Mouse (Mus musculus): Measurements from ENCODE around the gene Stpg3. TPM values are rescaled to one million over a fixed set of nuclear protein-coding genes. Genes with fewer than 3 reads are reported as not detected.
A peak's percentile ranks its signal among the peaks of the same experiment; 100 is the strongest.

The Stpg3 gene
- polyA plus RNA-seq, 2 experiments = not detected

DNA sequence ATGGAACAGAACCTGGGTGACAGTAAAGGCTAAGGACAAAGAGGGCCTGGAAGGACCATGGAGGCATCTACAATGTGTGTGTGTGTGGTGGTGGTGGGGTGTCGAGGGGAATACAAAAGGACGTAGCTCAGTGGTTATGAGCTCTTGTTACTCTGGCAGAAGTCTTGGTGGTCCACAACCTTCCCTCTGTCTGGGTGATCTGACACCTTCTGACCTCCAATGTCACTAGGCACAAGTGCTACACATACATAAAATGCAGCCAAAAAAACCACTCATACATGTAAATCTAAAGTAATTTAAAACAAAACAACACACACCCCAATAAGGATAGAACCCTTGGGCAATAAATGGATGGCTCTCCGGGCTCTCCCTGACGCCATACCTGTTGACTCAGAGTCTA is 13.0 kb upstream of the Stpg3 start:
- Histone ChIP-seq H3K27me3 (ENCODE audit: control insufficient read depth, insufficient read depth, low read length) (no peaks in the 10 kb centered on the region), H3K9me3 (ENCODE audit: control insufficient read depth, low read length) (no peaks in the 10 kb centered on the region), H3K9ac (replicated peaks) (no peak overlapping the region), H3K27ac (no peak overlapping the region), H3K36me3 (replicated peaks; ENCODE audit: control insufficient read depth, insufficient read depth, low read depth) (peaks cover 14% of the 10 kb centered on the region), H3K4me3 (ENCODE audit: insufficient read depth in 1 of 2, low read depth in 2 of 2, low read length in 2 of 2) (no peak overlapping the region), H3K4me1 (replicated peaks; ENCODE audit: control insufficient read depth in 2 of 2, insufficient read depth in 2 of 2, low read length in 1 of 2) (peaks cover 5 to 13% of the 10 kb centered on the region in 2 experiments), H3K4me2 (ENCODE audit: low read depth) (no peak overlapping the region)
- TF ChIP-seq CTCF (IDR thresholded peaks at IDR 0.05; ENCODE audit: low read depth) = no peak
- TF ChIP-seq EP300 (IDR thresholded peaks at IDR 0.05; ENCODE audit: low read depth) = no peak
- ATAC-seq (ENCODE audit: insufficient read depth) (no peak), DNase-seq (ENCODE audit: low read depth in 3 of 3, low spot score in 3 of 3) (no peak)
- WGBS (ENCODE audit: insufficient replicate concordance) = 84% methylated on average over 4 of the region's 4 CpGs

DNA sequence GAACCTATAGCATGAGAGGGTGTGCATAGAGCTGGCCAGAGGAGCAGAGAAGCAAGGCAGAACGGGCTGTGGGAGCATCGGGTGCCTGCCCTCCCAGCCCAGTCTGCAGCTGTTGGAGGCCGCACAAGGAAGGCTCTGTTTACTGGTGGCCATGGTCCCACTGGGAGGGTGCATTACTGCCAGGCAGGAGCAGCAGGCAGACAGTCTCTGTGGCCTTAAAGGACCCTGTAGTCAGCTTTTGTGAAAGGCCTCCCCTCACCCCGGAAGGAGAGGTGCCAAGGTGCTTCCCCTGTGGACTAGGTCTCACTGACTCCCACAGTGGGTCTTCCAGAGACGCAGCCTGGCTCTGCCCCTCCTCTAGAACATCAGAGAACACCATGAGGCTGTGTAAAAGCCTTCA is 12.4 kb upstream of the Stpg3 start:
- no peak for TF ChIP-seq CTCF (IDR thresholded peaks at IDR 0.05; ENCODE audit: low read depth)
- no peak for TF ChIP-seq EP300 (IDR thresholded peaks at IDR 0.05; ENCODE audit: low read depth)
- Histone ChIP-seq H3K27ac (no peak overlapping the region), H3K36me3 (replicated peaks; ENCODE audit: control insufficient read depth, insufficient read depth, low read depth) (peaks cover 19% of the 10 kb centered on the region), H3K4me2 (ENCODE audit: low read depth) (no peak overlapping the region), H3K4me3 (ENCODE audit: insufficient read depth in 1 of 2, low read depth in 2 of 2, low read length in 2 of 2) (no peak overlapping the region), H3K9ac (replicated peaks) (no peak overlapping the region), H3K4me1 (replicated peaks; ENCODE audit: control insufficient read depth in 2 of 2, insufficient read depth in 2 of 2, low read length in 1 of 2) (peaks cover 5 to 13% of the 10 kb centered on the region in 2 experiments), H3K27me3 (ENCODE audit: control insufficient read depth, insufficient read depth, low read length) (no peaks in the 10 kb centered on the region), H3K9me3 (ENCODE audit: control insufficient read depth, low read length) (no peaks in the 10 kb centered on the region)
- 79% methylated on average over 5 of the region's 5 CpGs for WGBS (ENCODE audit: insufficient replicate concordance)
- no peak for ATAC-seq (ENCODE audit: insufficient read depth)
- no peak for DNase-seq (ENCODE audit: low read depth in 3 of 3, low spot score in 3 of 3)

DNA sequence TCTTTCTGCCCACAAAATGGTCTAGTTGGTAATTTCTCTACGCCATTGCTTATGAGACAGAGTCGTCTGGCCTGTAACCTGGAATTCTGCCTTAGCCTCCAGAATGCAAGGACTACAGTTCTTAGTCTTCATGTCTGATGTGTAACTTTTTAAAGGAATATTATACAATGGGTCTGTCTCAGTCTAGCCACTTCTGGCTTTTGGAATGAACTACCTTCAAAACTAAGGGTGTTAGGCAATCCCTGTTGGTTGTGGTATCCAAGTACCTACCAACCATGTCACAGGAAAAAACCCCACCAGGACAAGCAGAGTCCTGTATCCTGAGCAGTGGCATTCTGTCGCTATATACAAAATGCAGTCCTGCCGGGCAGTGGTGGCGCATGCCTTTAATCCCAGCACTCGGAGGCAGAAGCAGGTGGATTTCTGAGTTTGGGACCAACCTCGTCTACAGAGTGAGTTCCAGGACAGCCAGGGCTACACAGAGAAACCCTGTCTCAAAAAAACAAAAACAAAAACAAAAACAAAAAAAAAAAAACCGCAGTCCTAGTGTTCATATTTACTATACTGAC is 11.5 kb upstream of the Stpg3 start:
- Histone ChIP-seq H3K27ac (peak overlapping the region; percentile 91), H3K9me3 (ENCODE audit: control insufficient read depth, low read length) (no peaks in the 10 kb centered on the region), H3K4me1 (replicated peaks; ENCODE audit: control insufficient read depth in 2 of 2, insufficient read depth in 2 of 2, low read length in 1 of 2) (peaks cover 5 to 13% of the 10 kb centered on the region in 2 experiments), H3K4me3 (ENCODE audit: insufficient read depth in 1 of 2, low read depth in 2 of 2, low read length in 2 of 2) (peak overlapping the region; percentile 69 to 86), H3K36me3 (replicated peaks; ENCODE audit: control insufficient read depth, insufficient read depth, low read depth) (peaks cover 24% of the 10 kb centered on the region), H3K4me2 (ENCODE audit: low read depth) (peak overlapping the region; percentile 77), H3K9ac (replicated peaks) (peak overlapping the region; percentile 84), H3K27me3 (ENCODE audit: control insufficient read depth, insufficient read depth, low read length) (no peaks in the 10 kb centered on the region)
- ATAC-seq (ENCODE audit: insufficient read depth) = no peak
- no peak for TF ChIP-seq CTCF (IDR thresholded peaks at IDR 0.05; ENCODE audit: low read depth)
- no peak for TF ChIP-seq EP300 (IDR thresholded peaks at IDR 0.05; ENCODE audit: low read depth)
- no peak for DNase-seq (ENCODE audit: low read depth in 3 of 3, low spot score in 3 of 3)
- WGBS (ENCODE audit: insufficient replicate concordance) = 84% methylated on average over 8 of the region's 8 CpGs

- peaks cover 5 to 13% of the 10 kb centered on the region in 2 experiments for H3K4me1 ChIP-seq (replicated peaks; ENCODE audit: control insufficient read depth in 2 of 2, insufficient read depth in 2 of 2, low read length in 1 of 2)
- peak overlapping the region; percentile 86 to 96 for H3K4me3 ChIP-seq (ENCODE audit: insufficient read depth in 1 of 2, low read depth in 2 of 2, low read length in 2 of 2)
- peak overlapping the region; percentile 91 for H3K27ac ChIP-seq
- DNase-seq (ENCODE audit: low read depth in 3 of 3, low spot score in 3 of 3) (peak; percentile 99 to 100 (median 99)), ATAC-seq (ENCODE audit: insufficient read depth) (peak; percentile 87)
- H3K36me3 ChIP-seq (replicated peaks; ENCODE audit: control insufficient read depth, insufficient read depth, low read depth) = peaks cover 24% of the 10 kb centered on the region
- TF ChIP-seq EP300 (IDR thresholded peaks at IDR 0.05; ENCODE audit: low read depth) (no peak; the same call in 1 of the 2 replicates), CTCF (IDR thresholded peaks at IDR 0.05; ENCODE audit: low read depth) (no peak; the same call in 1 of the 2 replicates)
- H3K9me3 ChIP-seq (ENCODE audit: control insufficient read depth, low read length) = no peaks in the 10 kb centered on the region
- H3K9ac ChIP-seq (replicated peaks) = peak overlapping the region; percentile 84
- H3K27me3 ChIP-seq (ENCODE audit: control insufficient read depth, insufficient read depth, low read length) = no peaks in the 10 kb centered on the region
- WGBS (ENCODE audit: insufficient replicate concordance) = 2% methylated on average over 41 of the region's 41 CpGs
- H3K4me2 ChIP-seq (ENCODE audit: low read depth) = peak overlapping the region; percentile 77
Observed at GRCm38 (mm10) chr2:25224766-25225752, 10.6 kb upstream of the Stpg3 start.

DNA sequence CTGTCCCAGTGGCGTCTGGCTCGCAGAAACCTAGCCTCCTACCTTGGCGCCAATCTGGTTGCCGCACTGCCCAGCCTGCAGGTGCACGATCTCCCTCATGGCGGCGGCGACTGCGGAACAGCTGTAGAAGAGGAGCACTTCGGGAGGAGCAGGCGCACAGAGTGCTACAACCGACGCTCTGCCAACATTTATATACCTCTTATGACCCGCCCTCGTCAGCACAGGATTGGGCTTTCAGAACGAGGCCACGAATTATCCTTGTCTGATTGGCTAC is 10.0 kb upstream of the Stpg3 start, which contains the start of gene Tubb4b:
Tubb4b (minus strand) TSS at position 211 of the 274 bp plus-strand sequence.
- Histone ChIP-seq H3K4me1 (replicated peaks; ENCODE audit: control insufficient read depth in 2 of 2, insufficient read depth in 2 of 2, low read length in 1 of 2) (peaks cover 5 to 13% of the 10 kb centered on the region in 2 experiments), H3K9me3 (ENCODE audit: control insufficient read depth, low read length) (no peaks in the 10 kb centered on the region), H3K36me3 (replicated peaks; ENCODE audit: control insufficient read depth, insufficient read depth, low read depth) (peaks cover 24% of the 10 kb centered on the region), H3K27me3 (ENCODE audit: control insufficient read depth, insufficient read depth, low read length) (no peaks in the 10 kb centered on the region), H3K4me2 (ENCODE audit: low read depth) (peak within 1 kb of the TSS; percentile 81), H3K27ac (peak within 1 kb of the TSS; percentile 100), H3K4me3 (ENCODE audit: insufficient read depth in 1 of 2, low read depth in 2 of 2, low read length in 2 of 2) (peak within 1 kb of the TSS; percentile 90 to 96), H3K9ac (replicated peaks) (peak within 1 kb of the TSS; percentile 100)
- TF ChIP-seq CTCF (IDR thresholded peaks at IDR 0.05; ENCODE audit: low read depth) (peak; percentile 43), EP300 (IDR thresholded peaks at IDR 0.05; ENCODE audit: low read depth) (0 out of 2 replicates have a peak, but pooled peaks have one; percentile 43)
- DNase-seq (ENCODE audit: low read depth in 3 of 3, low spot score in 3 of 3) (no peak), ATAC-seq (ENCODE audit: insufficient read depth) (no peak)
- WGBS (ENCODE audit: insufficient replicate concordance) = 0% methylated on average over 17 of the region's 17 CpGs

Measured in liver, embryonic 14.5 days (tissue).